Mouse (Mus musculus) G1E (cell line): ENCODE data around the gene Anapc1.
"Not testable (repeated sequence)": the region's sequence is repeated elsewhere in the genome, so short reads cannot be mapped to it uniquely, and the experiment has no call there.

Experiments
- CTCF ChIP-seq: IDR thresholded peaks from 2 replicates; pipeline ENCODE4 v1.5.1; 2012; ENCODE audit warnings: low read depth, low read length, inconsistent platforms, mixed read lengths
- GATA1 ChIP-seq: IDR thresholded peaks from 2 replicates; pipeline ENCODE4 v1.6.1; 2012; ENCODE audit warnings: borderline replicate concordance, low read length, inconsistent platforms, mixed read lengths

- TF ChIP-seq CTCF, GATA1: not testable (repeated sequence)
These were observed 6.6 kb upstream of the Anapc1 start for GRCm38 (mm10) chr2:128693828-128694227.
